Mouse (Mus musculus): ENCODE data around the gene Slc13a3. TPM values are rescaled to one million over a fixed set of nuclear protein-coding genes. Genes with fewer than 3 reads are reported as not detected.

Slc13a3 gene
- total and polyA plus RNA-seq, 3 experiments, result 0.11 TPM; not detected in 2

DNA sequence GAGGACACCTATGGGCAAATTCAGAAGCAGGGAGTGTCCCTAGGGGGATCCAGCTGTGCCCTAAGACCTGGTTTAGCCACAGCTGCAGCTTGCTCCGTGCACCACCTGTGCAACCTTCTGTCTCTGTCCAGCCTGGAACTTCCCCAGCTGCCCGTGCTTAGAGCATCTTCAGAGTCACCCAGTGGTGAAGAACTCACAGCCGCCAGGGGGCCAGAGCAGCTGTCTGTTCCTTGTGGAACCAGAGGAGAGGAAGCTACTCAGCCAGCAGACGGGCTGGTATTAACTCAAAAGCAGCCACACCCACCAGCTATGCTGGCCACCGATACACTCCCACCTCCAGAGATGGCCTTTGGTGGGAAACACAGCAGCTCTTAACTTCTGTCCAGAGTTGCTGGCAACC is 2.9 kb downstream of the Slc13a3 start:
- ATAC-seq (ENCODE audit: extremely low read depth, insufficient number of reproducible peaks, low FRiP score, poor library complexity, severe bottlenecking), result no peak
- no peak overlapping the region for H3K4me3 ChIP-seq (ENCODE audit: low read depth, low read length)
- TF ChIP-seq CTCF (IDR thresholded peaks at IDR 0.05; ENCODE audit: low read depth, low read length), result no peak
- TF ChIP-seq POLR2AphosphoS5 (IDR thresholded peaks at IDR 0.05; ENCODE audit: insufficient replicate concordance, low read depth, low read length), result no peak
- TF ChIP-seq TAL1 (conservative IDR thresholded peaks at IDR 0.05; ENCODE audit: low read depth, low read length), result no peak
- no peak for TF ChIP-seq GATA1 (IDR thresholded peaks at IDR 0.05; ENCODE audit: borderline replicate concordance, low read length)
- no peak for TF ChIP-seq GATA2 (IDR thresholded peaks at IDR 0.05; ENCODE audit: borderline replicate concordance, low read depth, low read length)
- H3K9me3 ChIP-seq (replicated peaks), result no peaks in the 10 kb centered on the region
- DNase-seq (ENCODE audit: low spot score), result no peak
- no peaks in the 10 kb centered on the region for H3K4me1 ChIP-seq (ENCODE audit: insufficient read depth, low read depth, low read length)
- peaks cover 5% of the 10 kb centered on the region; the same call in 1 of the 2 replicates for H3K27me3 ChIP-seq (ENCODE audit: insufficient read depth, low read length)
- no peaks in the 10 kb centered on the region for H3K36me3 ChIP-seq (replicated peaks)

DNA sequence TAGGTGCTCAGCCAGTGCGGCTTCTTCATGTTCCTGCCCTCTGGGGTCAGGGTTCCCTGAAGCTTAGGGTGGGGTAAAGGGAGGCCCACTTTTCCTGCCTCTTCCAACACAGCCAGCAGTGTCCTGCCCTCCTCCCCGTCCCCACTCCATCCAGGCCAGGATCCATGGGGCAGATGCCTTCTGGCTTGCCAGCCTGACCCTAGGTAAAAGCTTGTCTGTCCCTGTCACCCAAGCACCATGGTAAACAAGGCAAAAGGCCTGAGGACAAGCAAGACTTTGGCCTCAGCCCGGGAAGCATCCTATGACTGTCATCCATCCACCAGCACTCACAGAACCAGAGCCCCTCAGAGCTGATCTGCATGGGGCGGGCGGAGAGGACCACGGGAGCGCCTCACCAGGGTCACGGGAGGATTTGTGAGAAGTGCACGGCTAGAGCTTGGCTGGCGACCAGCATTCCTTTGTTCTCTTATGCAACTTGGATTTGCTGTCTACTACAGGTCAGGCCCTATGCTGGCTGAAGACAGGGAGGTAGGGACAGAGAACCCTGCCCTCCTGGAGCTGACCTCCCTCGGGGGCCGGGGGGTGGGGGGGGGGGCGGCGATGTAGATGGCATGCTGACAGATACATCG is 5.1 kb downstream of the Slc13a3 start:
- Histone ChIP-seq H3K4me3 (ENCODE audit: low read depth, low read length) (no peak overlapping the region), H3K4me1 (ENCODE audit: insufficient read depth, low read depth, low read length) (no peaks in the 10 kb centered on the region), H3K27me3 (ENCODE audit: insufficient read depth, low read length) (peaks cover 5% of the 10 kb centered on the region; the same call in 1 of the 2 replicates), H3K9me3 (replicated peaks) (no peaks in the 10 kb centered on the region), H3K36me3 (replicated peaks) (no peaks in the 10 kb centered on the region)
- DNase-seq (ENCODE audit: low spot score), result no peak
- ATAC-seq (ENCODE audit: extremely low read depth, insufficient number of reproducible peaks, low FRiP score, poor library complexity, severe bottlenecking), result no peak
- no peak for TF ChIP-seq CTCF (IDR thresholded peaks at IDR 0.05; ENCODE audit: low read depth, low read length)
- no peak for TF ChIP-seq GATA1 (IDR thresholded peaks at IDR 0.05; ENCODE audit: borderline replicate concordance, low read length)
- TF ChIP-seq POLR2AphosphoS5 (IDR thresholded peaks at IDR 0.05; ENCODE audit: insufficient replicate concordance, low read depth, low read length), result no peak
- TF ChIP-seq TAL1 (conservative IDR thresholded peaks at IDR 0.05; ENCODE audit: low read depth, low read length), result no peak
- TF ChIP-seq GATA2 (IDR thresholded peaks at IDR 0.05; ENCODE audit: borderline replicate concordance, low read depth, low read length), result no peak

DNA sequence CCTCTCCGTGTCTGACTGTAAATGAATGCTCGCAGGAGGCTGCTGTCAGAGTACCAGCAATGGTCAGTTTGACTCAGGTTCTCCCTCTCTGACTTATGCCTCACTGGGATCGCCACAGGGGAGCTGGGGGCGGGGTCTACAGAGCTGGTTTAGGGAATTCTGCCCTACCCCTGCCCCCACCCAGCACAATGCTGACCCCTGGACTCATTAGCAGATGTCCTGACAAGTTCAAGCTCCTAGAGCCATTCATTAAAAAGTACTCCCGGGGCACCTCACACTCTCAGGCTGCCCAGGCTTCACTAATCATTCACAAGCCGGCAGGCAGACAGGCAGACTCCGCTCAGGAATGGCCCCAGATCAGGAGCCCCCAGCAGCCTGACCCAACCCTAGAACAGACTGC is 13.4 kb downstream of the Slc13a3 start:
- DNase-seq (ENCODE audit: low spot score), result no peak
- ATAC-seq (ENCODE audit: extremely low read depth, insufficient number of reproducible peaks, low FRiP score, poor library complexity, severe bottlenecking), result no peak
- Histone ChIP-seq H3K36me3 (replicated peaks) (no peaks in the 10 kb centered on the region), H3K4me1 (ENCODE audit: insufficient read depth, low read depth, low read length) (no peaks in the 10 kb centered on the region), H3K9me3 (replicated peaks) (no peaks in the 10 kb centered on the region), H3K4me3 (ENCODE audit: low read depth, low read length) (no peak overlapping the region), H3K27me3 (ENCODE audit: insufficient read depth, low read length) (no peaks in the 10 kb centered on the region; the same call in 1 of the 2 replicates)
- TF ChIP-seq CTCF (IDR thresholded peaks at IDR 0.05; ENCODE audit: low read depth, low read length) (no peak), POLR2AphosphoS5 (IDR thresholded peaks at IDR 0.05; ENCODE audit: insufficient replicate concordance, low read depth, low read length) (no peak), GATA1 (IDR thresholded peaks at IDR 0.05; ENCODE audit: borderline replicate concordance, low read length) (no peak)

DNA sequence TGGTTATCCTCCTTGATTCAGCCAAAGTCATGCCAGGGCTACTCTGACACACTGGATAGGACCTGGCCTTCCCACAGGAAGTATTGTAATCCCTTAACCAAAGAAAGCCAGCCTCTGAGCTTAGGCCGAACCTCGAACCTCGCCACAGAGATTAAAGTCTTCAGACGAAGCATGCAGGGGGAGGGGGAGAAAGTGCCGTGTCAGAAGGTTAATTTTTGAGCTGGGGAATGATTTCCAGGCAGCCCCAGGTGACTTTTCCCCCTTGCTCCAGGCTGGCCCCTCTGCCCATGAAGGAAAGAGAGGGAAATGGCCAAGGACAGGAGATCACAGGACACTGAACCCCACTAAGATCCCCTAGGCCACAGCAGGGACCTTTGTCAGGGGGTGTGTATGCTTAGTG is 14.8 kb downstream of the Slc13a3 start:
- TF ChIP-seq CTCF (IDR thresholded peaks at IDR 0.05; ENCODE audit: low read depth, low read length) (no peak), GATA2 (IDR thresholded peaks at IDR 0.05; ENCODE audit: borderline replicate concordance, low read depth, low read length) (no peak)

DNA sequence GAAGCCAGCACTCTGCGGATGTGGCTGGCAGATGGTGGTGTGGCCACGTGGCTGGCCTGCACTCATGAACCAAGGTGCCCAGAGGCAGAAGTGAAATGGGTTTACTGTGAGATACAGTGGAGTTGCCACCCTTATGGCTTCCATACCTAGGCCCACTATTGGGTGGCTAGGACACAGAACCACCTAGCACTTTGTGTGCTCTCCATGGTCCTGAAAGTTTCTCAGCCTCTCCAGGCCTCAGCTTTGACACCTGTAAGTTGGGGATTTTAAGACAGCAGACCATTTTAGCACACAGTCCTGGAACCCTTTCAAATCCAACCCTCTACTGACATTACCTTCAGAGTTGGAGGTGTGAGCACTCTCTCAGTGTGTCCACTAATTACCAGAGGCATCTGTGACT is 16.3 kb downstream of the Slc13a3 start:
- no peak for ATAC-seq (ENCODE audit: extremely low read depth, insufficient number of reproducible peaks, low FRiP score, poor library complexity, severe bottlenecking)
- no peaks in the 10 kb centered on the region; the same call in 1 of the 2 replicates for H3K27me3 ChIP-seq (ENCODE audit: insufficient read depth, low read length)
- TF ChIP-seq POLR2AphosphoS5 (IDR thresholded peaks at IDR 0.05; ENCODE audit: insufficient replicate concordance, low read depth, low read length), result no peak
- no peak for TF ChIP-seq GATA1 (IDR thresholded peaks at IDR 0.05; ENCODE audit: borderline replicate concordance, low read length)
- no peak for TF ChIP-seq CTCF (IDR thresholded peaks at IDR 0.05; ENCODE audit: low read depth, low read length)
- TF ChIP-seq TAL1 (conservative IDR thresholded peaks at IDR 0.05; ENCODE audit: low read depth, low read length), result no peak
- no peak for TF ChIP-seq GATA2 (IDR thresholded peaks at IDR 0.05; ENCODE audit: borderline replicate concordance, low read depth, low read length)

More for the DNA sequence above, 14.8 kb downstream of the Slc13a3 start:
- DNase-seq (ENCODE audit: low spot score) (no peak), ATAC-seq (ENCODE audit: extremely low read depth, insufficient number of reproducible peaks, low FRiP score, poor library complexity, severe bottlenecking) (no peak)
- no peaks in the 10 kb centered on the region for H3K36me3 ChIP-seq (replicated peaks)
- no peaks in the 10 kb centered on the region for H3K9me3 ChIP-seq (replicated peaks)
- H3K4me1 ChIP-seq (ENCODE audit: insufficient read depth, low read depth, low read length), result no peaks in the 10 kb centered on the region
- no peak overlapping the region for H3K4me3 ChIP-seq (ENCODE audit: low read depth, low read length)
- no peaks in the 10 kb centered on the region; the same call in 1 of the 2 replicates for H3K27me3 ChIP-seq (ENCODE audit: insufficient read depth, low read length)

DNA sequence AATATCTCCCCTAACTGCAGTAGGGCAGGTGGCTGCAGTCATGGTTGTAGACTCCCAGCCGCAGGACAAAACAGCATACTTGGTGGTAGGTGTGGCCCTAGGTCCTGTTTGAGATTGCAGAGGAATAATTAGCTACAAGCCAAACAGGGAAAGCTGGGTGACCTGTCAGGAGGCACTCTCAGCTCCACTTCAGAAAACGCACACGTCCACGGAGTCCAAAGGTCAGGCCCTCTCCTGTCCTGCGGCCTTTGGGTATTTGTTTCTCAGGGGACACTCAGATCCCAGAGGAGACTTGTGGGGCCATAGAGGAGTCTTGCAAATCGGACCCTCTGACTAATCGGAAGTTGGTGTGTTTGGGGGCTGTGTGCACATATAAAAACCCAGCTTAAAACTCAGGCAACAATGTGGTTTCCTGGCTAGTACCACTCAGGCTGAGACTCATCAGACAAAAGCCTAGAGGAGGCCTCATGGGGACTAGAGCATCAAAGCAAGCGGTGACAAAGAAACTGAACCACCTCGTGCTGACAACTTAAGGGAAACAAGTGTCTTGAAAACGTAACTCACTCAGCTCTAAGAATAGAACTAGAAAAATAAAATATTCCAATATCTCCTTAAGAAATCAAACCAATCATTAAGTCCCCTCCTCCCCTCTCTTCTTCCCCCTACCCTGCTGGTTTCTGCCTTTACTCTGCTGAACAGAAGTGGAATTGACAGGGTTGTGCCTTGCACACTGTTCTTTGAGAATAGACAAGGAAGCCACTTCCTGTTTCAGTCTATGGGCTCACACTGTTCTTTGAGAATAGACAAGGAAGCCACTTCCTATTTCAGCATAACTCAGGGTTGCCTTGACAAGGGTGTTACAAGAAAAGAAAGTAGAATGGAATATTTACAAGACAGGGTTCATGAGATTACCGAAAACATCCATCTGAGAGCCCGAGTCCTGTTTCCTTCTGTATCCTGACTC is 20.0 kb downstream of the Slc13a3 start:
- TF ChIP-seq POLR2AphosphoS5 (IDR thresholded peaks at IDR 0.05; ENCODE audit: insufficient replicate concordance, low read depth, low read length) (no peak), CTCF (IDR thresholded peaks at IDR 0.05; ENCODE audit: low read depth, low read length) (no peak), TAL1 (conservative IDR thresholded peaks at IDR 0.05; ENCODE audit: low read depth, low read length) (no peak), GATA1 (IDR thresholded peaks at IDR 0.05; ENCODE audit: borderline replicate concordance, low read length) (no peak), GATA2 (IDR thresholded peaks at IDR 0.05; ENCODE audit: borderline replicate concordance, low read depth, low read length) (no peak)
- no peaks in the 10 kb centered on the region for H3K9me3 ChIP-seq (replicated peaks)
- no peak for DNase-seq (ENCODE audit: low spot score)
- no peaks in the 10 kb centered on the region for H3K36me3 ChIP-seq (replicated peaks)
- no peaks in the 10 kb centered on the region for H3K27me3 ChIP-seq (ENCODE audit: insufficient read depth, low read length)
- H3K4me3 ChIP-seq (ENCODE audit: low read depth, low read length), result no peak overlapping the region
- no peaks in the 10 kb centered on the region for H3K4me1 ChIP-seq (ENCODE audit: insufficient read depth, low read depth, low read length)
- no peak for ATAC-seq (ENCODE audit: extremely low read depth, insufficient number of reproducible peaks, low FRiP score, poor library complexity, severe bottlenecking)

More for the DNA sequence above, 16.3 kb downstream of the Slc13a3 start:
- no peaks in the 10 kb centered on the region for H3K36me3 ChIP-seq (replicated peaks)
- no peaks in the 10 kb centered on the region for H3K4me1 ChIP-seq (ENCODE audit: insufficient read depth, low read depth, low read length)
- H3K4me3 ChIP-seq (ENCODE audit: low read depth, low read length), result no peak overlapping the region
- no peaks in the 10 kb centered on the region for H3K9me3 ChIP-seq (replicated peaks)
- peak; percentile 22 for DNase-seq (ENCODE audit: low spot score)

All from G1E (cell line).